Mouse (Mus musculus) heart, embryonic 16.5 days (tissue): Measurements from ENCODE around the gene Akr1c20. TPM values are rescaled to one million over a fixed set of nuclear protein-coding genes. Genes with fewer than 3 reads are reported as not detected.

Experiments used
- ATAC-seq: fragments of 200-750 bp; cut with Nextera tagmentation; replicated peaks from 2 replicates; pipeline ENCODE4 v1.8.0; 2017; ENCODE audit warnings: moderate number of reproducible peaks; ENCODE audit not compliant: insufficient read depth, low FRiP score; ENCODE audit errors: extremely low read depth
- H3K27ac ChIP-seq: fragments of 300-500 bp; sonication (generic); 2 replicates; pipeline ENCODE4 v1.5.1; 2014; ENCODE audit warnings: mild to moderate bottlenecking, low read length, control low read depth, moderate library complexity
- H3K27me3 ChIP-seq: fragments of 300-500 bp; sonication (generic); 2 replicates; pipeline ENCODE4 v1.6.1; 2014; ENCODE audit warnings: low read length, mixed read lengths; ENCODE audit not compliant: control insufficient read depth, insufficient read depth
- H3K36me3 ChIP-seq: fragments of 300-500 bp; sonication (generic); 2 replicates; pipeline ENCODE4 v1.6.1; 2014; ENCODE audit not compliant: control insufficient read depth, insufficient read depth
- H3K4me1 ChIP-seq: fragments of 300-500 bp; sonication (generic); 2 replicates; pipeline ENCODE4 v1.6.1; 2014; ENCODE audit warnings: low read length, mixed read lengths; ENCODE audit not compliant: control insufficient read depth, insufficient read depth
- H3K4me2 ChIP-seq: fragments of 300-500 bp; sonication (generic); 2 replicates; pipeline ENCODE4 v1.6.1; 2014; ENCODE audit warnings: low read depth, mild to moderate bottlenecking, control low read depth, low read length
- H3K4me3 ChIP-seq: fragments of 300-500 bp; sonication (generic); 2 replicates; pipeline ENCODE4 v1.5.1; 2014; ENCODE audit warnings: mild to moderate bottlenecking, control low read depth, low read length
- H3K9ac ChIP-seq: fragments of 300-500 bp; sonication (generic); 2 replicates; pipeline ENCODE4 v1.6.1; 2014; ENCODE audit warnings: low read length, control low read depth
- H3K9me3 ChIP-seq: fragments of 300-500 bp; sonication (generic); replicated peaks from 2 replicates; pipeline ENCODE4 v1.6.1; 2016; ENCODE audit warnings: low read length; ENCODE audit not compliant: control insufficient read depth
- WGBS: fragments of 180-500 bp; shearing (Covaris S2); extraction: QIAGEN DNeasy Blood & Tissue Kit; methylation state at CpG from one replicate; pipeline ENCODE4 v1.1.7; 2014; 5-methylcytosine and 5-hydroxymethylcytosine counted together
- polyA plus RNA-seq: library from polyadenylated mRNA; unstranded; fragments of >200 nt; fragmentation: Nextera tagmentation; extraction: Ambion mirVana; gene quantifications from 2 replicates; pipeline ENCODE4 v1.2.1, GENCODE M21; 2015

Gene Akr1c20
- not detected in 2 replicates for polyA plus RNA-seq

DNA sequence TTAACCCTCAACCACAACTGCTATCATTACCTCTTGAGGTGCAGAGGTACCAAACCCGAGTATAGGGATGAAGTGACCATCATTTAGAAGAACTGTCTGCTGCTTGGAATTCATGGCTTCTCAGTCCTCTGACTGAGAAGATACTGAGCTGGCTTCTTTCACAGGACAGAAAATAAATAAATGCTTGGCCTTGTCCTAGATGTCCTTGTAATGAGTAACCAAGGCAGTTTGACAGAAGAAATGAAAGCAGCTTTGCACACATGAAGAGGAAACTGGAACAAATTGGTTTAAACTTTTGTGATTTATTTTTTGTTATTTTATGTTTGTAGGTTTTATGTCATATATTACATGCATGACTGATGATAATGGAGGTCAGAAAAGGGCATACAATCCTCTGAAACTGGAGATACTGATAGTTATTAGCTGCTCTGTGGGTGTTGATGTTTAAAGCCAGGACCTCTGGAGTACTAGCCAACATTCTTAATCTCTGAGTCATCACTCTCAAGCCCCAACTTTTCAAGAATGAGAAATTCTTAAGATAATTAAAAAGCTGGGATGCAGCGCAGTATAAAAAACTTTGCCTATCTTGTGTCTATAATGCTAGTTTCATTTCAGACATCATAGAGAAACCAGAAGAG is at the start of gene Akr1c20:
Gene Akr1c20 (minus strand): TSS at position 145 of the 638 bp plus-strand sequence.
- Histone ChIP-seq H3K36me3 (no peaks in the 10 kb centered on the region), H3K9ac (no peak within 1 kb of the TSS), H3K27me3 (no peaks in the 10 kb centered on the region), H3K27ac (no peak within 1 kb of the TSS), H3K4me1 (no peaks in the 10 kb centered on the region), H3K4me2 (no peak within 1 kb of the TSS), H3K9me3 (no peaks in the 10 kb centered on the region), H3K4me3 (no peak within 1 kb of the TSS)
- no peak for ATAC-seq
- 66% methylated on average over 2 of the region's 2 CpGs for WGBS

- no peak overlapping the region for H3K9ac ChIP-seq
- H3K4me1 ChIP-seq = no peaks in the 10 kb centered on the region
- no peak for ATAC-seq
- H3K4me3 ChIP-seq = no peak overlapping the region
- H3K27me3 ChIP-seq = no peaks in the 10 kb centered on the region
- H3K36me3 ChIP-seq = no peaks in the 10 kb centered on the region
- no peak overlapping the region for H3K27ac ChIP-seq
- no peak overlapping the region for H3K4me2 ChIP-seq
- H3K9me3 ChIP-seq = 0 out of 2 replicates have a peak, but pooled peaks cover 2% of the 10 kb centered on the region
- WGBS = 81% methylated on average over 2 of the region's 2 CpGs
Measured at GRCm38 (mm10) chr13:4565996-4566395, 42.9 kb upstream of the Akr1c20 start.

- H3K4me3 ChIP-seq = no peak overlapping the region
Measured at GRCm38 (mm10) chr13:4560500-4560899, 37.4 kb upstream of the Akr1c20 start.

DNA sequence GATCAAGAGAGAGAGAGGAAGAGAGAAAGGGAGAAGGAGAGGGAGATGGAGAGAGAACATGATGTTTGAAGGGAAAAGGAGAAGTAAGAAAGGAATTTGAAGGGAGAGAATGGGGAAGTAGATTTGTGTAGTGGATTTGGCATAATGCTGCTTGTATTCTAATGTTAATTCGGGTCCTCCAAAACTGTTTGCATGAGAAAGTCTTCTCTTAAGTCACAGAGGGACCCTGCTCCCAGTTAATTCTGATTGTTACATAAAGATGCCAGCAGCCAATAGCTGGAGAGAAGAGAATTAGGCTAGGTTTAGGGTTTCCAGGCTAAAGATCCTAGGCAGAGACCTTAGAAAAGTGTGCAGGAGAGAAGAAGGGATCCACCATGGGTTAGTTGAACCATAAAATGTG is 36.0 kb upstream of the Akr1c20 start:
- Histone ChIP-seq H3K4me2 (no peak overlapping the region), H3K9ac (no peak overlapping the region), H3K9me3 (no peaks in the 10 kb centered on the region), H3K4me3 (no peak overlapping the region), H3K36me3 (no peaks in the 10 kb centered on the region), H3K27ac (no peak overlapping the region), H3K4me1 (no peaks in the 10 kb centered on the region), H3K27me3 (no peaks in the 10 kb centered on the region)
- 54% methylated on average over 1 of the region's 1 CpGs for WGBS
- ATAC-seq = no peak

More at GRCm38 (mm10) chr13:4560500-4560899, 37.4 kb upstream of the Akr1c20 start:
- no peaks in the 10 kb centered on the region for H3K4me1 ChIP-seq
- no peak overlapping the region for H3K27ac ChIP-seq
- no peak overlapping the region for H3K4me2 ChIP-seq
- H3K9me3 ChIP-seq = no peaks in the 10 kb centered on the region
- no peaks in the 10 kb centered on the region for H3K36me3 ChIP-seq
- no peak for ATAC-seq
- no peak overlapping the region for H3K9ac ChIP-seq
- H3K27me3 ChIP-seq = no peaks in the 10 kb centered on the region

DNA sequence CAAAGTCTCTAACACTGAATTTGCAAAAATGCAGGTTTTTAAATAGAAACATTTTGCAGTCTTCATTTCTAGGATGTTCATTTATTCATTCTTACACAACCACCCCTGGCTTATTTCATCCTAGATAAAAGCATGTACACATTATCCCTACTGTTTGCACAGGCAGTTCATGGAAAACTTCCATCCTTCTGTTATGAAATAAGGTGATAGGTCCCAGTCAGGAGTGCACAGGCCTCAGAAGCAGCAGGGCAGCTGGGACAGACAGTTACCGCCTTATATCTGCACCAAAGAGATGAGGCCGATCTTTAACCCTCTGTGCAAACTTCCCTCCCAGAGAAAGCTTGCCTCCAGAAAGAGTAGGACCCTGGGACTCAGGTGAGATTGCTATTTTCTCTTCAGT is 8.3 kb downstream of the Akr1c20 start:
- Histone ChIP-seq H3K27me3 (no peaks in the 10 kb centered on the region), H3K9ac (no peak overlapping the region), H3K4me3 (no peak overlapping the region), H3K4me1 (no peaks in the 10 kb centered on the region), H3K9me3 (no peaks in the 10 kb centered on the region), H3K27ac (no peak overlapping the region), H3K4me2 (no peak overlapping the region), H3K36me3 (no peaks in the 10 kb centered on the region)
- WGBS = 82% methylated on average over 2 of the region's 2 CpGs
- no peak for ATAC-seq

DNA sequence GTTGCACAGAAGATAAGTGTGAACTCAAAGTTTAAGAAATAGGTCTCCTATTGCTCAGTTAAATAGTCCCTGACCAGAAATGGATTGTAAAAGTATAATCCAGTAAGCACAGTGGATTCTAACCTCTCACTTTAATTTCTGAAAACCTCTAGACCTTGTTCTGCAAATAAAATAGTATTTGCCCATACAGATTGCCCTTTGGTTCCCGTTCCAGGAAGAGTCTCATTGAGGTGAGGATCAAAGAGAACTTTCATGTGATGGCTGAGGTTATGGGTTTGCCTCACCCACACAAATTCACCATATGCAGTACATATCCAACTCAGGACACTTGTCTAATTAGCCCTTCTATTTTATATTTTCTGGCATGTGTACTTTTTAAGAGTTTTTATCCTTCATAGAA is 55.2 kb downstream of the Akr1c20 start:
- no peaks in the 10 kb centered on the region for H3K9me3 ChIP-seq
- no peak for ATAC-seq
- 71% methylated on average over 1 of the region's 1 CpGs for WGBS

GRCm38 (mm10) chr13:4465641-4466040 is 57.5 kb downstream of the Akr1c20 start:
- Histone ChIP-seq H3K27me3 (no peaks in the 10 kb centered on the region), H3K27ac (no peak overlapping the region), H3K9me3 (no peaks in the 10 kb centered on the region), H3K36me3 (no peaks in the 10 kb centered on the region), H3K4me2 (no peak overlapping the region), H3K4me1 (no peaks in the 10 kb centered on the region), H3K4me3 (no peak overlapping the region), H3K9ac (no peak overlapping the region)
- 84% methylated on average over 2 of the region's 2 CpGs for WGBS
- no peak for ATAC-seq

More for the DNA sequence above, 55.2 kb downstream of the Akr1c20 start:
- H3K4me1 ChIP-seq = no peaks in the 10 kb centered on the region
- H3K36me3 ChIP-seq = no peaks in the 10 kb centered on the region
- no peak overlapping the region for H3K9ac ChIP-seq
- no peaks in the 10 kb centered on the region for H3K27me3 ChIP-seq
- no peak overlapping the region for H3K27ac ChIP-seq
- no peak overlapping the region for H3K4me2 ChIP-seq
- H3K4me3 ChIP-seq = no peak overlapping the region

Other genes starting within 250 kb of the Akr1c20 start
- 3.2 and 7.0 TPM in 2 replicates for gene Akr1c12, start 243.9 kb downstream of the Akr1c20 start, polyA plus RNA-seq
- gene Akr1c6, start 89.0 kb downstream of the Akr1c20 start, polyA plus RNA-seq = not detected in 2 replicates
- not detected in 2 replicates for gene Akr1c21, start 50.7 kb upstream of the Akr1c20 start, polyA plus RNA-seq
- 42.2 and 47.6 TPM in 2 replicates for gene Akr1e1, start 85.8 kb upstream of the Akr1c20 start, polyA plus RNA-seq